Mouse (Mus musculus): ENCODE results near the gene Efhd1.

The Efhd1 gene

DNA sequence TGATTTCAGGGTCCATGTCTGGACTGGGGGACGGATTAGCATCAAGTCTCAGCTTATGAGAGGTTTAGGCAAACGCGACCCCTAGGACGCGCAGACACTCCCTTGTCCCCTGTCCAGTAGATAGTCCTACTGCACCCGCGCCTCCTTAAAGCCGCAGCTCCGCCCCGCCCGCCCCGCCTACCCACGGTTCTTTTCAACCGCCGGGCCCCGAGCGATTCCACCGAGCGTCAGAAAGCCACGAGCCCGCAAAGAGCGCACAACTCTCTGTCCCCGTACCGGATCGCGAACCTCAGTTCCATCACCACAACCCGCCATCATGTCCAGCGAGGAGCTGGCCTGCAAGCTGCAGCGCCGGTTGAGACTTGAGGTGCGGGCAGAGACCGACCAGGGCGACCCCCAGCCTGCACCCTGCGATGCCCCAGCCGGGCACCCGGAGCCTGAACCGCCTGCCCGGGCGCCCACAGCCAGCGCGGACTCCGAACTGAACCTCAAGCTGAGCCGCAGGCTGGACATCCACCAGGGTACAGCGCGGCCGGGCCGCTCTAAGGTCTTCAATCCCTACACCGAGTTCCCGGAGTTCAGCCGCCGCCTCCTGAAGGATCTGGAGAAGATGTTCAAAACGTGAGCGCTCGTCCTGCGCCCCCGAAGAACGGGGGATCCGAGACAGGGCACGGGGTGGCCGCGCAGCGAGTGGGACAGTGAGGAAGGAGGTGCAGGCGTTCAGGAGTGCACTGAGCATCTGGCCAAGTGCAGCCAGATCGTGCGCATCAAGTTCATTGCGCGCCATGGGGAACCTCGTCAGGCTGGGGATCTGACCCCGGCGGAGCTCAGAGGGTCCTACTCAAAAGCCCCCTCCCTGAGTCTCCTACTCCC lies at the start of gene Efhd1:
TSS of gene Efhd1 (plus strand) at position 230 of the 873 bp plus-strand sequence.
- no peak for DNase-seq (ENCODE audit: low spot score in 2 of 2)

DNA sequence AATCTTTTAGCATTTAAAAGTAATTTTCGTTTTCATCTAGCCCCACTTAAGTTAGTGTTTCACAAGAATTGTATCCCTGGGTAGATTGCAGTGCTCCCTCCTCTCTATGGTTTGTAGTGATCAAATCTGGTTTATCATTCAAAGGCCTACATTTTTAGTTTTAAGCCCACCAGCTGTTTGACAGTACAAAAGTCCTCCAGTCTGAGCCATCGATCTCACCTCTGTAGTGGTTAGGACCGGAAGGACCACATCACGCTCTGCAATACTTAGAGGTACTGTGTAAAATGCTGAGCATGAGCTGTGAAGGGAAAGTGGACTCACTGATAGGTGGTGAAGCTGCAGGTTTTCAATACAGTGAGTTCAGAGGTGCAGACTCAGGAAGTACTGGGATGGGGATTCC lies 49.4 kb upstream of the Efhd1 start:
- DNase-seq (ENCODE audit: low spot score in 2 of 2) = no peak

DNA sequence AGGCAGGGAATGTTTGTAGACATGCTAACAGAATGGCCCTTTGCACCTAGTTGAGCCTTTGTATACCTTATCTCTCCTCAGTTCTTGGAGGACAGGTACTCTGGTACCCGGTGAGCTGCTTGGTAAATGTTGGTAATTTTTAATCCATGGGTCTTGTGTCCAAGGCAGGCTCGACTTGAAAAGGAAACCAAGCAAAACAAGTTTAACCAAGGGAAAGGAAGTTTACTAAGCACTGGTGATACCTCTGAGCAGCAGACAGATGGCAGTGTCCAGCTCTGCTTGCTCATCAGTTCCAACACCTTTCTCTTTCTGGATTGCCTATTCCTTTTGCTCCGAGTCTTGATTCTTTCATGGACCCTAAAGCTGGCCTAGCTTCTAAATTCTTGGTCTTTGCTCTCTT lies 46.2 kb upstream of the Efhd1 start:
- DNase-seq (ENCODE audit: low spot score in 2 of 2) = no peak

DNA sequence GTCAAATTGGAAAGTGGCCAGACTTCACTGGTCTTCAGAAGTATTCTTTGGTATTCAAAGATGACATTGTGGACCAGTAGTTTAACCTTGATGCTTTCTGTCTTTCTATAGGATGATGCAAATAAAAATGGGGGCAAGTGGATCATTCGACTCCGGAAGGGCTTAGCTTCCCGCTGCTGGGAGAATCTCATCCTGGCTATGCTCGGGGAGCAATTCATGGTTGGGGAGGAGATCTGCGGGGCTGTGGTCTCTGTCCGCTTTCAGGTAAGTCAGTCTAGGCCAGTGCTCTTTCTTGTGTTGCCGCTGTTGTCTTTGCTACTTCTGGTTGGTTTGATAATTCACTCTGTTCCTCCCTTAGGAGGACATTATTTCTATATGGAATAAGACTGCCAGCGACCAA lies 38.4 kb upstream of the Efhd1 start:
- no peak for DNase-seq (ENCODE audit: low spot score in 2 of 2)

DNA sequence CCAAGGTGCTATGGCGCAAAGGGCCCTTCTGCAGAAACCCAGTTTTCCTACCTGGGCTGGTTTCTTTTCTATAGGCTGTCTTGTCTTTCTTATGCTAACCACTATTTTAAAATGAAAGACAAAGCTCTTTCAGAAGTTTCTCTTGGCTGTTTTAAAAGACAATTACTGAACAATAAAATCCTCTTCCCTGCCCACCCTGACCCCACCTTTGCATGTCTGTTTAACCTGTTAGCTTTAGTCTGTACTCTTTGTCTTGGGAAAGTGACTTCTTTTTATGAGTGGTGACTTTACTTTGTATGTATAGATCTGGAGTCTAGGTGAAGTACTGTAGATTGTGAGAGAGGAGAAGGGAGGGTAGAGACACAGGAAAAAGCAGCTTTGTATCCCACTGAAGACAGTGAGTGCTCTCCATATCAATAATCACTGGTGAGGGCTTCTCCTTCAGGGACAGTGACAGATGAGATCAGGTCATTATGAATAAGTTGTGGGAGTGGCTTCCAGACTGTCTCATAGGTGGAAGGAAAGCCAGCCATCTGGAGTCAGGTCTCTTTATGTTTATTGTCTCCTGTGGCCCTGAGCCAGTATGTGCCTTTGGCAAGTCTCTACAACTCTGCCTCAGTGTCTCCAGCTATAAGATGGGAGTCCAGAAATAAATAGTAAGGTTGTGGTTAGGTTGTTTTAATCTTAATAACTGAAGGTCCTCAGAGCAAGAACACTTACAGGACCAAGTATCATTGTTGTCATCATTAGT lies 37.6 kb upstream of the Efhd1 start:
- no peak for DNase-seq (ENCODE audit: low spot score in 2 of 2)

DNA sequence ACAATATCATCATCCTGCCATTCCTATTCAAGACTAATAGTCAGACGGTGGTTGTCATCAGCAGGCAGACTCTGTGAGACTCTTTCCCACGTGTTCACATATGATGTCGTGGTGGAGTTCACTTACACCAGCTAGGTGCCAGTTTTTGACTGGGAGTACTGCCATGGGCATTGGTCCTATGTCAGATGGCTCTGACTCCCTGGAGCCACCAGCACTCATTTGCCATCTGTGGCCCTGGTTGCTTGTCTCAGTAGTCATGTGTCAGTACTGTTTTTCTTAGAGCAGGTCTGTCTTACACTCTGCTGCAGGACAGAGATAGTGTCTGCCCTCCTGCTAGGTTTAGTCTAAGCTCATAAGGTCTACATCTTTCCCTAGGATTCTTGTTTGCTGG lies 37.0 kb upstream of the Efhd1 start:
- no peak for DNase-seq (ENCODE audit: low spot score in 2 of 2)

DNA sequence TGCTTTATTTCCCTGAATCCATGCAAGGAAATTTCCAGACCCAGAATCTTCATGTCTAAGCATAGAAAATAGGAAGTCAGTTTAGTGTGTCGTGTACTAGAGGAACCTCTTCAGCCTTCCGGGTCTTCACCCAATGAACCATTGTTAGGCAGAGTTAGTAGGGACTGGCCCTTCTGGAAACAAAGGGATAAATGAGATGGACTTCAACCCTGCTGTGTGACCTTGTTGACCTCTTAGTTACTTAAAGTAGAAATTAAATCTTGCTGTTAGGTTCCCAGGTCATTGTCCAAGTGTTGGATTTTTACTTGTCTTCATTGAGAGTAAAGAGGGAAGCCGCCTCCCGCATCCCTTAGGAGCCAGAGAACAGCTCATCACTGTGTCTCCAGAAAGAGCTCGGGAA lies 33.6 kb upstream of the Efhd1 start:
- no peak for DNase-seq (ENCODE audit: low spot score in 2 of 2)

DNA sequence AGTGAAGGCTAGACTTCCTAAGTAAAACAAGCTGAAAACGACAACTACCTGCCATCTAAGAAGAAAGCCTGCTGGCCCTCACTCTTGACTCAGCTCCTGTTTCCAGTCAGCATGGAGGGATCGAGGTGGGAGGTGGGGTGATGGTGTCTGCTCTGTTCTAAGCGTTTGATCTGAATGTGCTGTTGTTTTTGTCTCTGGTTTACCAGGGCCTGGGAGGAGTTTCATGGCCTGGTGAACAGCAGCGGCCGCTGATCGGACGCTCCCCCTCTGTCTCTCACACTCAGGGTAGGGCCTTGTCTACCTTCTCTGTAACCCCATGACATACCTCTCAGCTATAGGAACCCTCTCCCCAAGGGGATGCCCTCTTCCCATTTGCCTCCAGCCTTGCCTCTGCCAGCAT lies 32.0 kb upstream of the Efhd1 start:
- no peak for DNase-seq (ENCODE audit: low spot score in 2 of 2)

DNA sequence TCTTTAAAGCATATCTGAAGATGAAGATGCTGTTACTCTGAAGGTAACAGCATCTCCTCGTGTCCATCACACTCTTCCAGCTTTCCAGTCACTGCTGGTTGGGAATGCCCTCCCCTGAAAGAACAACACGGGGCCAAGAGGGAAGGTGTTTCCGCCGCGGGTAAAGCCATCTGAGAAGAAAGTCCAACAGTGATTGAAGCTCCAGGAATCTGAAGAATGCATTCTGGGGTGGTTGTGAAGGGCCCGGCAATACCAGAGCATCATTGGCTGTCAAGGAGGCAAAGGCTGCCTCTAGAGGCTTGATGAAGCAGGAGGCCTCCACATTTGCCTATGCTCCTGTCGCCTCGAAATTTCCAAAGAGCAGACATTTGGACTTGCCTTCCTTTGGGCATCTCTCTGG lies 25.1 kb upstream of the Efhd1 start:
- no peak for DNase-seq (ENCODE audit: low spot score in 2 of 2)

DNA sequence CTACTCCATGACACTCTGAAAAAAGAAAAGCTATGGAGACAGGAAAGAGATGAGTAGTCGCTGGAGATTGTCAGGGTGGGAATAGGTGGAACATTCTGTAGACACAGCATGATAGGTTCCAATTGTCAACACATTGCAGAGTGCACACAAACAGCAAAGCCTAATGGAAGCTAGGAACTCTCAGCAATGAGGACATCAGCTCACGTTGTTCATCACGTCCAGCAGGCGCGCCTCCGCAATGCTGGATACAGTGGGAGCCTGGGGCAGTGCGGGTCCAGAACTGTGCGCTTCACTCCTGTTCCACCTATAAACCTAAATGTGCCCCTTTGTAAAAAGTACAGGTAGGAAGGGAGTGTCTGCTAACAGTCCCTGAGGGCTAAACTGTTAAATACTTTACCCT lies 21.1 kb upstream of the Efhd1 start:
- no peak for DNase-seq (ENCODE audit: low spot score in 2 of 2)

DNA sequence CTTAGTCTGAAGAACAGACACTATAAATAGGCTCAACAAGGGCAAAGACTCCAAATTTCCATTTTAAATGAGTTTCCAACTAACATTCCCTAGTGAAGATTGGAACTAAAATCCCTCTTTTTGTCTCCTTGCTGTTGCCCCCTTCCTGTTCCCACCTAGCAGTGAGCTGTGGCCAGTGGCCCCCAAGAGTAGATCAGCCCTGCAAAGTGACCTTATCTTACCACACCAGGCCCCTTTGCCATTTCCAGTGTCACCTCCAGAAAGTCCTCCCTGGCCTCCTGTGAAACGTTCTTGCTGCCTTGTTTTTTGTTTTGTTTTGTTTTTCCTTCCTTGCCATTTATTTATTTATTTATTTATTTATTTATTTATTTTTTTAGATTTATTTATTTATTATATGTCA lies 18.7 kb upstream of the Efhd1 start:
- DNase-seq (ENCODE audit: low spot score in 2 of 2) = no peak

DNA sequence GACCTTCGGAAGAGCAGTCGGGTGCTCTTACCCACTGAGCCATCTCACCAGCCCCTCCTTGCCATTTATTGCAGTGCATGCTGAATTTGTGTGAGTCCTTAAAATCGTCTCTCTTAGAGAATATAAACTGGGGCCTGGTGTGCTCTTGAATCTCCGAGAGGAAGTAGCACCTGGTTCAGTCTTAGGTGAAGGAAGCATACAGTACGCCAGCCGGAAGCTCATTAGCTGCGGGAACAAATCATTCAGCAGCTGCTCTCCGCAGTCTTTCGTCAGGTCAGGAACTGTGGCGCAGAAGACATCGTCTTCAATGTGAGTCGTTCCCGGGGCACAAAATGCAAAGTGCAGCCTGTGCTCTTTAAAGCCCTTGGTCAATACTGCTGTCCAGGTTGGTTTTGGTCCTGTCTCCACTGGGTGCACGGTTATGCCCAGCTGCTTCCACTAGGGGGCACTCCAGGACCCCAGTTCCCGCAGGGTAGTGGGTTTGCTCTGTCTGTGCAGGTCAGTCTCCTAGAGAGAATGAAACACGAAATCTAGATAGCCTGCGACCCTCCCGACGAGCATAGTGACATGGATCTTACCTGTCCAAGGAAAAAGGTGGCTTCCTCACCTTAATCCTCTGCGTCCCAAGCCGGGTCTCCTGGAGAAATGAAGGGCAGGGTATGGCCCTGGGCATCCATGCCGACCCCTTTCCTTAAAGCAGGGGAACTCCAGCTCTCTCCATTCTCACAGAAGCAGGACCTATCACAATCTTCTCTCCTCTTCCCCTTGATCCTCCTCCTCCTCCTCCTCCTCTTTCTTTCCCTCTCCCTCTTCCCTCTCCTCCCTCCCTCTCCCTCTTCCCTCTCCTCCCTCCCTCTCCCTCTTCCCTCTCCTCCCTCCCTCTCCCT lies 18.0 kb upstream of the Efhd1 start:
- DNase-seq (ENCODE audit: low spot score in 2 of 2) = peak; percentile 36 to 58

DNA sequence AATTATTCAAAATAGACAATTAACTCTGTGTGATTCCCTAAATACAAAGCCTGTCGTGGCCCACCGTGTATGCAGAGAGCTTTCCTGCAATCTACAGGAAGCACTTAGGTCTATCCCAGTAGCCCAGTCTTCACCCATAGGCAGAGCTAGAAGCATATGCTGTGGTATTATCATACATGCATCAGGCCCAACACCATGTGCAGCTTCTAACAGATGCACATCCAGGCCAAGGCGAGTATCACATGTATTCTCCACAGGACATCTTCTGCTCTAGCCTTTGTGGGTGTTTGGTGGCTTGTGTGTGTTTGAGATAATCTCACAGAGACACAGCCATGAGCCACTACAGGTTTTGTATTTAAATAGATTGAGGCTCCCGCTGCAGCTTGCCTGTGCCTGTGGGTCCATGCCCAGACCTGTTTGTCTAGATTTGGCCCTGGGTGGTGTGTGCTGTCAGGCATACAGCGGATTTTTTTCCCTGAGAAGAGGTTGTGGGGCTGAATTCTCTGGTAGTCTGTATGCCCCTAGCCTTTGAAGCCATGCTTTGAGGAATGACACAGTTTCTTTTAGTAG lies 12.0 kb upstream of the Efhd1 start:
- no peak for DNase-seq (ENCODE audit: low spot score in 2 of 2)

DNA sequence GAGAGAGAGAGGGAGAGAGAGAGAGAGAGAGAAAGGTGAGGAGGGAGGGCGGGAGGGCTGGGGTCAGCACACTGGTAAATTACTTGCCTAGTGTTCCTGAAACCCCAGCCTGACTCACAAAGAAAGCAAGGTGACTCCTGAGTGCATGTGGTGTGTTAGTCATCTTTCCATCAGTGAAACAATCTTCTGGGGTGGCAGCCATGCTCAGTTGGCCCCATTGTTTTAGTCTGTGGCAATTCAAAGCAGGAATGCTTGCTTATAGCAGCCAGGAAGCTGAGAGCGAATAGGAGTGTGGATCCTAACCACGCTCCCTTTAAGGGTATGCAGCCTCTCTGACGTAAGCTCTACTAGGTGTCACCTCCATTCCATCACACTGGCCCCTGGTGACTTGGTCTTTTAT lies 9.0 kb upstream of the Efhd1 start:
- no peak for DNase-seq (ENCODE audit: low spot score in 2 of 2)

DNA sequence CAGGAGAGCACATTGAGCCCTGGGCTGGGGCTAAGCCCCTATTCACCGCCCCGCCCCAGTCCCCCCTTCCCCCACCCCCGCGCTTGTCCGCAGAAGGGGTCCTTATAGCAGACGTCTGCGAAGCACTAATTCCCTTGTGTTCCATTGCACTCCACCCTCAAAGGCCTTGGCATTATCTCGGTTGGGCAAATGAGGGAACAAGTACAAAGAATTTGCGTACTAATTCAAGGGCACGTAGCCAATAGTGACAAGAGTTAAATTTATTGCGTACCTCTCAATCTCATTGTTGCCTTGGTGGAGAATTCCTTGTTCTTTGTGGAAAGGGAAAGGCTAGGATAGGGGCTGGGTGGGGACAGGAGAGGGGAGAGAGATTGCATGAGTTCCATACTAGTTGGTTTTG lies 6.5 kb upstream of the Efhd1 start:
- DNase-seq (ENCODE audit: low spot score in 2 of 2) = no peak

DNA sequence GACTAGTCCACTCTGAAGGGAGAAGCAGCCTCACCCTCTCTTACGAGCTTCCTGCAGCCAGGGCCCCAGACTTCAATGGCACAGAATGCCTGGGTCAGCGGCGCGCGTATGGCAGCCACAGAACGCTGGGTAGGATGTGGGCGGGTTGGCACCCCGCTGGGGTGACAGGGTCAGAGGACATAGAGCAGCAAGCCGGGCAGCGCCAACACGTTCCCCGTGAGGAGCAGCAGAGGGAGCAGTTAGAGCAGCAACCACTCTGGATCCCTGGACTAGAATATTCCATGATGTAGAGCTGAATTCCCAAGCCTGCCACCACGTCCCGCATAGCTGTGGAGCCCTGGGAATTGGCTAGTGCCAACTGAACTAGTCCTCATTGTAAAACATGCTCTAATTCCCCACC lies 5.7 kb upstream of the Efhd1 start:
- no peak for DNase-seq (ENCODE audit: low spot score in 2 of 2)

DNA sequence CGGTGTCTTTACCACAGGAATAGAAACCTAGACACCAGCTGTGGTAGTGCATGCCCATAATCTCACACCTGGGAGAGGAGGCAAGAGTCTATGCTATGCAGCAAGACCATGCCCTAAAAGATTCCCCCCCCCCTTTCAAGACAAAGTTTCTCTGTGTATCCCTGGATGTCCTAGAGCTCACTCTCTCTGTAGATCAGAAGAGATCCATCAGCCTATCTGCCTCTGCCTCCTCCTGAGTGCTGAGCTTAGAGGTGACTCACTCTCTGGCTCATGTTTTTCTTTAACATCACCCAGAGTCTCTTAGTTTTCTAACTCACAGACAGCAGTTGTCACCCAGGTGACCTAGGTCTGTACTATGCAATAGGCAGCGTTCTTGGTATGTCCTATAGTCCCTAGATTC lies 4.8 kb upstream of the Efhd1 start:
- DNase-seq (ENCODE audit: low spot score in 2 of 2) = no peak

DNA sequence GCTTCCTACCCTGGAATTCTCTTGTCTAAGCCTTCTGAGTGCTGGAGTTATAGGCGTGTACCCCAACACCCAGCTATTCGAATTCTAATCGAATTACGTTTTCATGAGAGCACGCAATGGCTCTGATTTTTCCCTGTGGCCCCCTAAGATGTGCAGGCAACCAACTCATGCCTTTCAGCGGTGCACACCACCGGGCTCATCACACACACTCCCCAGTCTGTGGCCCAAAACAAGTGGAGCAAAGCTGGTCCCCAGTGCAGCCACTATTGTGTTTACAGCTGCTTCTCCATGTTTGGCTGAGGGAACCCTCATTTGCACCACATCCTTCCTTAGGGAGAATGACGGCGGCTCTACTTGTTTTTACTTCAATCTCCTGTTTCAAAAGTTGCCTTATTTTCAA lies 906 bp upstream of the Efhd1 start:
- DNase-seq (ENCODE audit: low spot score in 2 of 2) = no peak

DNA sequence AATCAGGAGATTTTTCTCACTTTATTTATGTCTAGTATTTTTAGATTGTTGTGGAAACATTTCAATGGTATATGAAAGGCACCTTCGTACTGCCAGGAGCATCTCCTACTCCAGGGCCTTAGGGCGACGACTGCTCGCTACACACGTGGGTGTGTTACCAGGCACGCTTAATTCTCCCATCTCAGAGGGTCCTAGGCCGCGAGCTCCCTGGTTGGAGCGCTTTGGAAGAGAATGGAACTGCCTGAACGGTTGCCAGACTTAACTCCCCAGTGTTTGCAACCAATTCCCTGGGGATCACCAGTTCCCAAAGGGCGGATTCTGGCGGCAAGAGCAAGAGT lies 398 bp upstream of the Efhd1 start:
- DNase-seq (ENCODE audit: low spot score in 2 of 2) = no peak

DNA sequence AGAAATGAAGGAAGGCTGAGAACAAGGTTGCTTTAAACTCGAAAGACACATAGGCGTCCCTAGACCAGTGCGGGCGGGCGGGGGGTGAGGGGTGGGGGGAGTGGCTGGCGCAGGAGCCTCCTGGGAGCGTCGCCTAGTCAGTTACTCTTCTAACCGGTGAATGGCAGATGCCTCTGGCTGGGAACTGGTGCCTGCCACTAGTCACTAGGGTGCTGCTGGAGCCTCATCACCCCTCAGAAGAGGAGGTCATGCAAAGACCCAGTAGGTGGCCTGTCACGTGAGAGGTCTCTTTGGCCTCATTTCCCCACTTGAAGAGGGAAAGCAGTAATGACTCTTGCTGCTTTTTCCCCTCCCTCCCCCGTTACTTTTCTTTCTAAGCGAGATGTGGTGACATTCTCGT lies 1.0 kb downstream of the Efhd1 start:
- no peak for DNase-seq (ENCODE audit: low spot score in 2 of 2)

DNA sequence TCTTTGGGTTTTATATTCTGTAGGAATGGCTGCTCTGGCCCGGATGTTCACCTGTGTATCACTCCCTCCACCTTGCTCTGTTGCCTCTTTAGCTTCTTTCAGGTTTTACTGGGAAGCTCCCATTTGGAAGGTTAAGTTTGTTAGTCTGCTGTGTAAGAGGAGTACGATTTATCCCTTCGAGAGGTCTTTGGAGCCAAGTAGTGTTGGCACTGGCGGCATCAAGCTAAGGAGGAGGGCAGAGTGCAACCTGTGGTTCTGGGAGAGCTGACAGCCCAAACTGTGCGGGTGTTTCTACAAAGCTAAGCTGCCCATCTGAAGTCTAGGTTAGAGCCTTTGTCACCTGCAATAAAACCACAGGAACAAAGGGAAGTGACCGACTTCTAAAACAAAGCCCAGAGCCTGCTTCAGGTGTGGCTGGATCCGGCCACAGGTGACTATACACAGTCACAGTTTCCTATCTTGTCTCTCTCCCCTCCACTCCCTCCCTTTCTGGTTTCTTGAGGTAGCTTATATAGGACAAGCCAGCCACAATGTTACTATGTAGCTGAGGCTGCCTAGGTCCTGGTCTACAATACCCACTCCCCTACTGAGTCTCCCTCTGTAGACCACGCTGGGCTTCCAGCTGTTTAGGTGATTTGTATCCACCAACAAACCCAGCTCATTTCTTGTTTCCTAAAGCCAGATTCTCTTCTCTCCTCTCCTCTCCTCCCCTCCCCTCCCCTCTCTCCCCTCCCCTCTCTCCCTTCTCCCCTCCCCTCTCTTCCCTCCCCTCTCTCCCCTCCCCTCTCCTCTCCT lies 2.3 kb downstream of the Efhd1 start:
- DNase-seq (ENCODE audit: low spot score in 2 of 2) = no peak

All from heart, adult 9 months (tissue).